Mouse (Mus musculus): ENCODE results near the gene Olfr223. TPM values are rescaled to one million over a fixed set of nuclear protein-coding genes. Genes with fewer than 3 reads are reported as not detected.

Gene Olfr223
- polyA plus RNA-seq (2014; fragmentation: Illumina TruSeq; extraction: RNeasy Lipid Tissue Mini Kit (QIAGEN cat#74804); ENCODE audit: low read depth, low replicate concordance): not detected

GRCm38 (mm10) chr11:59593189-59593588 is at the start of gene Olfr223:
TSS of gene Olfr223 (minus strand) at chr11:59593289.

GRCm38 (mm10) chr11:59576135-59576534 is 17.0 kb downstream of the Olfr223 start, which contains the start of gene Olfr222:
TSS of gene Olfr222 (minus strand) at chr11:59576235.

GRCm38 (mm10) chr11:59541324-59541723 is 51.8 kb downstream of the Olfr223 start, which contains the start of gene Nlrp3:
TSS of gene Nlrp3 (plus strand) at chr11:59541568.

Other genes with a start within 250 kb of the Olfr223 start
- not detected for gene Prss38, start 217.6 kb downstream of the Olfr223 start, polyA plus RNA-seq (2014; fragmentation: Illumina TruSeq; extraction: RNeasy Lipid Tissue Mini Kit (QIAGEN cat#74804); ENCODE audit: low read depth, low replicate concordance)
- 4.3 TPM for gene Jmjd4, start 143.2 kb downstream of the Olfr223 start, polyA plus RNA-seq (2014; fragmentation: Illumina TruSeq; extraction: RNeasy Lipid Tissue Mini Kit (QIAGEN cat#74804); ENCODE audit: low read depth, low replicate concordance)
- gene Snap47, start 142.1 kb downstream of the Olfr223 start, polyA plus RNA-seq (2014; fragmentation: Illumina TruSeq; extraction: RNeasy Lipid Tissue Mini Kit (QIAGEN cat#74804); ENCODE audit: low read depth, low replicate concordance): 42.6 TPM
- gene Zfp867, start 120.8 kb downstream of the Olfr223 start, polyA plus RNA-seq (2014; fragmentation: Illumina TruSeq; extraction: RNeasy Lipid Tissue Mini Kit (QIAGEN cat#74804); ENCODE audit: low read depth, low replicate concordance): 4.3 TPM
- gene Zkscan17, start 66.5 kb downstream of the Olfr223 start, polyA plus RNA-seq (2014; fragmentation: Illumina TruSeq; extraction: RNeasy Lipid Tissue Mini Kit (QIAGEN cat#74804); ENCODE audit: low read depth, low replicate concordance): 14.9 TPM
- 0.71 TPM for gene Nlrp3, start 51.7 kb downstream of the Olfr223 start, polyA plus RNA-seq (2014; fragmentation: Illumina TruSeq; extraction: RNeasy Lipid Tissue Mini Kit (QIAGEN cat#74804); ENCODE audit: low read depth, low replicate concordance)
- not detected for gene Olfr222, start 17.1 kb downstream of the Olfr223 start, polyA plus RNA-seq (2014; fragmentation: Illumina TruSeq; extraction: RNeasy Lipid Tissue Mini Kit (QIAGEN cat#74804); ENCODE audit: low read depth, low replicate concordance)
- gene Mprip, start 68.0 kb upstream of the Olfr223 start, polyA plus RNA-seq (2014; fragmentation: Illumina TruSeq; extraction: RNeasy Lipid Tissue Mini Kit (QIAGEN cat#74804); ENCODE audit: low read depth, low replicate concordance): 164 TPM
- 1.3 TPM for gene Pld6, start 194.4 kb upstream of the Olfr223 start, polyA plus RNA-seq (2014; fragmentation: Illumina TruSeq; extraction: RNeasy Lipid Tissue Mini Kit (QIAGEN cat#74804); ENCODE audit: low read depth, low replicate concordance)
- gene Flcn, start 216.7 kb upstream of the Olfr223 start, polyA plus RNA-seq (2014; fragmentation: Illumina TruSeq; extraction: RNeasy Lipid Tissue Mini Kit (QIAGEN cat#74804); ENCODE audit: low read depth, low replicate concordance): 28.3 TPM
- 20.5 TPM for gene Nt5m, start 246.2 kb upstream of the Olfr223 start, polyA plus RNA-seq (2014; fragmentation: Illumina TruSeq; extraction: RNeasy Lipid Tissue Mini Kit (QIAGEN cat#74804); ENCODE audit: low read depth, low replicate concordance)
- 62.5 TPM for gene Cops3, start 246.5 kb upstream of the Olfr223 start, polyA plus RNA-seq (2014; fragmentation: Illumina TruSeq; extraction: RNeasy Lipid Tissue Mini Kit (QIAGEN cat#74804); ENCODE audit: low read depth, low replicate concordance)

All from adipose tissue, adult 10 weeks (tissue).